Mouse (Mus musculus): ENCODE results near the gene Cep128. TPM values are rescaled to one million over a fixed set of nuclear protein-coding genes. Genes with fewer than 3 reads are reported as not detected.

Gene Cep128
- polyA plus RNA-seq, 1 experiment = not detected

GRCm38 (mm10) chr12:91254831-91255230, 129.4 kb downstream of the Cep128 start:
- WGBS = 93% methylated on average over 6 of the region's 6 CpGs

GRCm38 (mm10) chr12:91220609-91221008, 163.6 kb downstream of the Cep128 start:
- WGBS = 39% methylated on average over 7 of the region's 7 CpGs
- Histone ChIP-seq H3K4me1 (ENCODE audit: control insufficient read depth, insufficient read depth, low read length) (no peaks in the 10 kb centered on the region), H3K27ac (ENCODE audit: insufficient read depth, low read depth, low read length) (no peak overlapping the region), H3K4me3 (ENCODE audit: insufficient read depth, low read depth, low read length) (no peak overlapping the region)
- TF ChIP-seq CTCF (IDR thresholded peaks at IDR 0.05; ENCODE audit: insufficient read depth, low read depth, low read length) = no peak
- TF ChIP-seq POLR2A (IDR thresholded peaks at IDR 0.05; ENCODE audit: insufficient read depth, low read depth, low read length) = no peak

More at GRCm38 (mm10) chr12:91254831-91255230, 129.4 kb downstream of the Cep128 start:
- H3K27ac ChIP-seq (ENCODE audit: insufficient read depth, low read depth, low read length) = no peak overlapping the region
- TF ChIP-seq CTCF (IDR thresholded peaks at IDR 0.05; ENCODE audit: insufficient read depth, low read depth, low read length) (no peak), POLR2A (IDR thresholded peaks at IDR 0.05; ENCODE audit: insufficient read depth, low read depth, low read length) (no peak)
- no peak overlapping the region for H3K4me3 ChIP-seq (ENCODE audit: insufficient read depth, low read depth, low read length)
- H3K4me1 ChIP-seq (ENCODE audit: control insufficient read depth, insufficient read depth, low read length) = no peaks in the 10 kb centered on the region

GRCm38 (mm10) chr12:91205550-91205949, 178.7 kb downstream of the Cep128 start:
- TF ChIP-seq CTCF (IDR thresholded peaks at IDR 0.05; ENCODE audit: insufficient read depth, low read depth, low read length) (no peak), POLR2A (IDR thresholded peaks at IDR 0.05; ENCODE audit: insufficient read depth, low read depth, low read length) (no peak)
- WGBS = 91% methylated on average over 3 of the region's 3 CpGs

GRCm38 (mm10) chr12:91204330-91204729, 179.9 kb downstream of the Cep128 start:
- H3K4me1 ChIP-seq (ENCODE audit: control insufficient read depth, insufficient read depth, low read length) = no peaks in the 10 kb centered on the region
- 70% methylated on average over 3 of the region's 3 CpGs for WGBS
- TF ChIP-seq POLR2A (IDR thresholded peaks at IDR 0.05; ENCODE audit: insufficient read depth, low read depth, low read length) (no peak), CTCF (IDR thresholded peaks at IDR 0.05; ENCODE audit: insufficient read depth, low read depth, low read length) (no peak)
- H3K4me3 ChIP-seq (ENCODE audit: insufficient read depth, low read depth, low read length) = no peak overlapping the region
- no peak overlapping the region for H3K27ac ChIP-seq (ENCODE audit: insufficient read depth, low read depth, low read length)

More at GRCm38 (mm10) chr12:91205550-91205949, 178.7 kb downstream of the Cep128 start:
- Histone ChIP-seq H3K4me1 (ENCODE audit: control insufficient read depth, insufficient read depth, low read length) (no peaks in the 10 kb centered on the region), H3K4me3 (ENCODE audit: insufficient read depth, low read depth, low read length) (no peak overlapping the region), H3K27ac (ENCODE audit: insufficient read depth, low read depth, low read length) (no peak overlapping the region)

- no peak overlapping the region for H3K4me3 ChIP-seq (ENCODE audit: insufficient read depth, low read depth, low read length)
- H3K4me1 ChIP-seq (ENCODE audit: control insufficient read depth, insufficient read depth, low read length) = no peaks in the 10 kb centered on the region
- 100% methylated on average over 1 of the region's 1 CpGs for WGBS
- no peak for TF ChIP-seq POLR2A (IDR thresholded peaks at IDR 0.05; ENCODE audit: insufficient read depth, low read depth, low read length)
- TF ChIP-seq CTCF (IDR thresholded peaks at IDR 0.05; ENCODE audit: insufficient read depth, low read depth, low read length) = no peak
- H3K27ac ChIP-seq (ENCODE audit: insufficient read depth, low read depth, low read length) = no peak overlapping the region
These were observed 181.7 kb downstream of the Cep128 start for GRCm38 (mm10) chr12:91202496-91202895.

- no peak overlapping the region for H3K4me3 ChIP-seq (ENCODE audit: insufficient read depth, low read depth, low read length)
- 67% methylated on average over 4 of the region's 4 CpGs for WGBS
- H3K27ac ChIP-seq (ENCODE audit: insufficient read depth, low read depth, low read length) = no peak overlapping the region
- no peaks in the 10 kb centered on the region for H3K4me1 ChIP-seq (ENCODE audit: control insufficient read depth, insufficient read depth, low read length)
- TF ChIP-seq CTCF (IDR thresholded peaks at IDR 0.05; ENCODE audit: insufficient read depth, low read depth, low read length) (no peak), POLR2A (IDR thresholded peaks at IDR 0.05; ENCODE audit: insufficient read depth, low read depth, low read length) (no peak)
These were observed 195.1 kb downstream of the Cep128 start for GRCm38 (mm10) chr12:91189111-91189510.

GRCm38 (mm10) chr12:91185564-91185963, 198.6 kb downstream of the Cep128 start:
- no peak for TF ChIP-seq POLR2A (IDR thresholded peaks at IDR 0.05; ENCODE audit: insufficient read depth, low read depth, low read length)
- no peak for TF ChIP-seq CTCF (IDR thresholded peaks at IDR 0.05; ENCODE audit: insufficient read depth, low read depth, low read length)
- WGBS = 79% methylated on average over 5 of the region's 5 CpGs
- Histone ChIP-seq H3K27ac (ENCODE audit: insufficient read depth, low read depth, low read length) (no peak overlapping the region), H3K4me1 (ENCODE audit: control insufficient read depth, insufficient read depth, low read length) (no peaks in the 10 kb centered on the region), H3K4me3 (ENCODE audit: insufficient read depth, low read depth, low read length) (no peak overlapping the region)

GRCm38 (mm10) chr12:91184616-91185015, 199.6 kb downstream of the Cep128 start:
- Histone ChIP-seq H3K4me3 (ENCODE audit: insufficient read depth, low read depth, low read length) (no peak overlapping the region), H3K27ac (ENCODE audit: insufficient read depth, low read depth, low read length) (no peak overlapping the region), H3K4me1 (ENCODE audit: control insufficient read depth, insufficient read depth, low read length) (no peaks in the 10 kb centered on the region)
- TF ChIP-seq POLR2A (IDR thresholded peaks at IDR 0.05; ENCODE audit: insufficient read depth, low read depth, low read length) (no peak), CTCF (IDR thresholded peaks at IDR 0.05; ENCODE audit: insufficient read depth, low read depth, low read length) (no peak)
- WGBS = 95% methylated on average over 1 of the region's 1 CpGs

- WGBS = 85% methylated on average over 2 of the region's 2 CpGs
- Histone ChIP-seq H3K4me1 (ENCODE audit: control insufficient read depth, insufficient read depth, low read length) (no peaks in the 10 kb centered on the region), H3K4me3 (ENCODE audit: insufficient read depth, low read depth, low read length) (no peak overlapping the region), H3K27ac (ENCODE audit: insufficient read depth, low read depth, low read length) (no peak overlapping the region)
- TF ChIP-seq POLR2A (IDR thresholded peaks at IDR 0.05; ENCODE audit: insufficient read depth, low read depth, low read length) (no peak), CTCF (IDR thresholded peaks at IDR 0.05; ENCODE audit: insufficient read depth, low read depth, low read length) (no peak)
These were observed 200.3 kb downstream of the Cep128 start for GRCm38 (mm10) chr12:91183928-91184327.
